Mouse (Mus musculus): ENCODE data around the gene Ankrd22. TPM values are rescaled to one million over a fixed set of nuclear protein-coding genes. Genes with fewer than 3 reads are reported as not detected.

Ankrd22 gene
- polyA plus RNA-seq, 2 experiments, result 0.12 to 0.22 TPM

DNA sequence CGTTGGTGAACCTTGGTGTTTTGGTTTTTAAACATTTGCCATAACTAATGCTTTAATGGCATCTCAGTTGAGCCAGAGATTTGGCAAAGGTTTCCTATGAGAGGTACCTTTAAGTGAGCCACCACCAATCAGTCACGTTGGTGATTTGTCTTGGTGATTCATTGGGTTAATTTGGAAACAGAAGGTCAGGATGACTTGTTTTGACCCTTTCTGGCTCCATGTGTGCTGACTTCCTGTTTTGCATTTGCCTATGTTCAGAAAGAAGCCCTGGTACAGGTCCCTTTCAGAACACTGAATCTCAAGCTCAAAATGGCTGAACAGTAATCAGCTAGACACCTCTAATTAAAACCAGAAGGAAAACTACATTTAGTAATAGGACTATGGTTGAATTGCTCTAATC lies 33.6 kb upstream of the Ankrd22 start:
- no peak for TF ChIP-seq EP300 (IDR thresholded peaks at IDR 0.05; ENCODE audit: low read depth)
- no peak for TF ChIP-seq CTCF (IDR thresholded peaks at IDR 0.05; ENCODE audit: low read depth)
- no peak for ATAC-seq (ENCODE audit: insufficient read depth)

DNA sequence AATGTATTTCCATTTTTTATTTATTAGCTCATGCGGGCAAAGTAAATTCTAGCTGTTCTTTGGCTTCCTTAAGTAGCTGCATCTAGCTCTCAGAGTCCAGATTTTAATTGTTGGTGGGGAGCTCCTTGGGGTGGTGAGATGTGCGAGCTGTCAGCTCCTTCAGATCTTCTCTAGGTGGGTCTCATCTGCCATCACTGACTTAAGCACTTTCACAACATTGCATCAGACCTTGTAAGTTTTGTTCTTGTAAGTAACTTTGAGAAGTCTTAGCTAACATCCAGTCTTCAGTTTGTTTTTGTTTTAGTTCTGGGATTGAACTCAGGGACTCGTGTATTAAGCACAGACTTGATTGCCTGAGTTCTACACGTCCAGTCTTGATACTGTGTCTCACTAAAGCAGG lies 33.0 kb upstream of the Ankrd22 start:
- Histone ChIP-seq H3K36me3 (replicated peaks; ENCODE audit: control insufficient read depth, insufficient read depth, low read depth) (no peaks in the 10 kb centered on the region), H3K27ac (no peak overlapping the region), H3K4me1 (replicated peaks; ENCODE audit: control insufficient read depth in 2 of 2, insufficient read depth in 2 of 2, low read length in 1 of 2) (no peaks in the 10 kb centered on the region), H3K4me2 (ENCODE audit: low read depth) (no peak overlapping the region), H3K9me3 (ENCODE audit: control insufficient read depth, low read length) (no peaks in the 10 kb centered on the region), H3K9ac (replicated peaks) (no peak overlapping the region), H3K4me3 (ENCODE audit: insufficient read depth in 1 of 2, low read depth in 2 of 2, low read length in 2 of 2) (no peak overlapping the region), H3K27me3 (ENCODE audit: control insufficient read depth, insufficient read depth, low read length) (no peaks in the 10 kb centered on the region)
- ATAC-seq (ENCODE audit: insufficient read depth) (no peak), DNase-seq (ENCODE audit: low read depth in 3 of 3, low spot score in 3 of 3) (no peak)
- WGBS (ENCODE audit: insufficient replicate concordance), result 66% methylated on average over 4 of the region's 4 CpGs
- TF ChIP-seq CTCF (IDR thresholded peaks at IDR 0.05; ENCODE audit: low read depth) (no peak), EP300 (IDR thresholded peaks at IDR 0.05; ENCODE audit: low read depth) (no peak)

More for the DNA sequence above, 33.6 kb upstream of the Ankrd22 start:
- Histone ChIP-seq H3K9me3 (ENCODE audit: control insufficient read depth, low read length) (no peaks in the 10 kb centered on the region), H3K27ac (no peak overlapping the region), H3K9ac (replicated peaks) (no peak overlapping the region), H3K27me3 (ENCODE audit: control insufficient read depth, insufficient read depth, low read length) (no peaks in the 10 kb centered on the region), H3K4me1 (replicated peaks; ENCODE audit: control insufficient read depth in 2 of 2, insufficient read depth in 2 of 2, low read length in 1 of 2) (no peaks in the 10 kb centered on the region), H3K4me2 (ENCODE audit: low read depth) (no peak overlapping the region), H3K36me3 (replicated peaks; ENCODE audit: control insufficient read depth, insufficient read depth, low read depth) (no peaks in the 10 kb centered on the region), H3K4me3 (ENCODE audit: insufficient read depth in 1 of 2, low read depth in 2 of 2, low read length in 2 of 2) (no peak overlapping the region)
- 32% methylated on average over 2 of the region's 2 CpGs for WGBS (ENCODE audit: insufficient replicate concordance)
- DNase-seq (ENCODE audit: low read depth in 3 of 3, low spot score in 3 of 3), result no peak

DNA sequence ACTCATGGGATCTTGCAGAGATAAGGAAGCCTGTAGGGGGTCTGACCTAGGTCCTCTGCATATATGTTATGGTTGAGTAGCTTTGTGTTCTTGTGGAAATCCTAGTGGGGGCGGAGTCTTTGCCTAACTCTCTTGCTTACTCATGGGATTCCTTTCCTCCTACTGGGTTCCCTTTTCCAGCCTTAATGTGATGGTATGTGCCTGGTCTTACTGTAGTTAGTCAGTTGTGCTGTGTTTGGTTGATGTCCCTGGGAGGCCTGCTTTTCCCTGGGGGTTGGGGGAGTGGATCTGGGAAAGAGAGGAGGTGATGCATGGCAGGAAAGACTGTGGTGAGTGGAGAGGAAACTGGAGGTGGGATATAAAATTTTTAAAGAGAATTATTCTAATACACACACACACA lies 32.2 kb upstream of the Ankrd22 start:
- Histone ChIP-seq H3K9me3 (ENCODE audit: control insufficient read depth, low read length) (no peaks in the 10 kb centered on the region), H3K9ac (replicated peaks) (no peak overlapping the region)

DNA sequence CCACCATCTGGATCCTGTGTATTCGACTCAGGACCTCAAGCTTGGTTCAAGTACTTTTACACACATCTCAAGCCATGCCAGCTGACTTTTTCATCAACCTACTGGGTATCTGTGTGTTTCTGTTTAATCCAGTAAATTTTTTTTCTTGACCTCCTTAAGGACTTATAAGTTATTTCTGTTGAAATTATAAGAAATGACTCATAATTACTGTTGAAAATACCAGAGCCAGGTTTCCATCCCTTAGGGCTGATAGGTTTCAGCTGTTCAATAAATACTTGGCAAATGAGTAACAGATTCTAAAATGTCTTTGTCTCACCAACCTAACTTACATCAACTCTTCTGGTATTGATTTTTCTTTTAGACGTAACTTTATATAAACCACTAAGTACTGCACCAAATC lies 29.2 kb upstream of the Ankrd22 start:
- no peak overlapping the region for H3K4me3 ChIP-seq (ENCODE audit: insufficient read depth in 1 of 2, low read depth in 2 of 2, low read length in 2 of 2)
- DNase-seq (ENCODE audit: low read depth in 3 of 3, low spot score in 3 of 3) (no peak), ATAC-seq (ENCODE audit: insufficient read depth) (no peak)
- H3K36me3 ChIP-seq (replicated peaks; ENCODE audit: control insufficient read depth, insufficient read depth, low read depth), result no peaks in the 10 kb centered on the region
- H3K4me2 ChIP-seq (ENCODE audit: low read depth), result no peak overlapping the region
- H3K9me3 ChIP-seq (ENCODE audit: control insufficient read depth, low read length), result no peaks in the 10 kb centered on the region
- 0 out of 4 replicates have a peak, but pooled peaks cover 0 to 5% of the 10 kb centered on the region in 2 experiments for H3K4me1 ChIP-seq (replicated peaks; ENCODE audit: control insufficient read depth in 2 of 2, insufficient read depth in 2 of 2, low read length in 1 of 2)
- no peak overlapping the region for H3K9ac ChIP-seq (replicated peaks)
- no peaks in the 10 kb centered on the region for H3K27me3 ChIP-seq (ENCODE audit: control insufficient read depth, insufficient read depth, low read length)
- H3K27ac ChIP-seq, result no peak overlapping the region
- WGBS (ENCODE audit: insufficient replicate concordance), result 56% methylated on average over 2 of the region's 2 CpGs
- TF ChIP-seq EP300 (IDR thresholded peaks at IDR 0.05; ENCODE audit: low read depth), result no peak
- TF ChIP-seq CTCF (IDR thresholded peaks at IDR 0.05; ENCODE audit: low read depth), result no peak

More for the DNA sequence above, 32.2 kb upstream of the Ankrd22 start:
- TF ChIP-seq EP300 (IDR thresholded peaks at IDR 0.05; ENCODE audit: low read depth) (no peak), CTCF (IDR thresholded peaks at IDR 0.05; ENCODE audit: low read depth) (no peak)
- DNase-seq (ENCODE audit: low read depth in 3 of 3, low spot score in 3 of 3) (no peak), ATAC-seq (ENCODE audit: insufficient read depth) (no peak)
- H3K4me2 ChIP-seq (ENCODE audit: low read depth), result no peak overlapping the region
- no peaks in the 10 kb centered on the region for H3K36me3 ChIP-seq (replicated peaks; ENCODE audit: control insufficient read depth, insufficient read depth, low read depth)
- H3K4me3 ChIP-seq (ENCODE audit: insufficient read depth in 1 of 2, low read depth in 2 of 2, low read length in 2 of 2), result no peak overlapping the region
- WGBS (ENCODE audit: insufficient replicate concordance), result 70% methylated on average over 1 of the region's 1 CpGs
- H3K4me1 ChIP-seq (replicated peaks; ENCODE audit: control insufficient read depth in 2 of 2, insufficient read depth in 2 of 2, low read length in 1 of 2), result 0 out of 4 replicates have a peak, but pooled peaks cover 0 to 3% of the 10 kb centered on the region in 2 experiments
- H3K27ac ChIP-seq, result no peak overlapping the region
- H3K27me3 ChIP-seq (ENCODE audit: control insufficient read depth, insufficient read depth, low read length), result no peaks in the 10 kb centered on the region

DNA sequence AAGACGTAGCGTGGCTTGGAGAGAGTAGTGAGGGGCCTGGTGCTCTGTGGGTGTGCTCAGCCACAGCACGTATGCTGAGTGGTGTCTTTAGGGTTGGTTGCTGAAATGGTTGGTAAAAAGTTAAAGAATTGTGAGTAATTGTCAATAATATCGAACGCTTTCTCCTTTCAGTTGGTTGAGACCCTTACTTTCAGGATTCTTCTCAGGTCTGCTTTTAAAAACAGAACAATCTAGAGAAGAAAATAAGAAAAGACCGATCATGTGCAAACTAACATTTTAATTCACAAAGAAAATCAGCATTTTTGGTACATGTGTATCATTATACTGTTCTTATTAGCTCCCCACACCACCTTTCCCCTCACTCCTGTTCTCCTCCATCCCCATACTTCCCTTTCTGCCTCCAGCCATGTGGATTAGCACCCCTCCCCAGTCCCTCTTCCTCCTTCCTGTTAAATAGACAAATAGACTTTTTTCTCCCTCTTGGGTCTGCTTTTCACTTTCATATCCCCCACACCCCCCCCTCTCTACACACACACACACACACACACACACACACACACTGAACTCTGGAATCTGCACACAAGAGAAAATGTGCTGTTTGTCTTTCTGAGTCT lies 28.4 kb upstream of the Ankrd22 start:
- H3K4me1 ChIP-seq (replicated peaks; ENCODE audit: control insufficient read depth in 2 of 2, insufficient read depth in 2 of 2, low read length in 1 of 2), result 0 out of 4 replicates have a peak, but pooled peaks cover 0 to 5% of the 10 kb centered on the region in 2 experiments
- 74% methylated on average over 6 of the region's 6 CpGs for WGBS (ENCODE audit: insufficient replicate concordance)
- TF ChIP-seq EP300 (IDR thresholded peaks at IDR 0.05; ENCODE audit: low read depth) (no peak), CTCF (IDR thresholded peaks at IDR 0.05; ENCODE audit: low read depth) (no peak)
- no peaks in the 10 kb centered on the region for H3K9me3 ChIP-seq (ENCODE audit: control insufficient read depth, low read length)
- no peak overlapping the region for H3K27ac ChIP-seq
- ATAC-seq (ENCODE audit: insufficient read depth) (no peak), DNase-seq (ENCODE audit: low read depth in 3 of 3, low spot score in 3 of 3) (no peak)
- H3K27me3 ChIP-seq (ENCODE audit: control insufficient read depth, insufficient read depth, low read length), result no peaks in the 10 kb centered on the region
- H3K9ac ChIP-seq (replicated peaks), result no peak overlapping the region
- H3K36me3 ChIP-seq (replicated peaks; ENCODE audit: control insufficient read depth, insufficient read depth, low read depth), result no peaks in the 10 kb centered on the region
- no peak overlapping the region for H3K4me3 ChIP-seq (ENCODE audit: insufficient read depth in 1 of 2, low read depth in 2 of 2, low read length in 2 of 2)
- peak overlapping the region; percentile 86 for H3K4me2 ChIP-seq (ENCODE audit: low read depth)

Measured in liver, embryonic 14.5 days (tissue).